Mouse (Mus musculus): ENCODE data around the gene Ruvbl2. TPM values are rescaled to one million over a fixed set of nuclear protein-coding genes. Genes with fewer than 3 reads are reported as not detected.

Gene Ruvbl2
- polyA plus RNA-seq, 1 experiment from 2014 or later: 173 TPM

DNA sequence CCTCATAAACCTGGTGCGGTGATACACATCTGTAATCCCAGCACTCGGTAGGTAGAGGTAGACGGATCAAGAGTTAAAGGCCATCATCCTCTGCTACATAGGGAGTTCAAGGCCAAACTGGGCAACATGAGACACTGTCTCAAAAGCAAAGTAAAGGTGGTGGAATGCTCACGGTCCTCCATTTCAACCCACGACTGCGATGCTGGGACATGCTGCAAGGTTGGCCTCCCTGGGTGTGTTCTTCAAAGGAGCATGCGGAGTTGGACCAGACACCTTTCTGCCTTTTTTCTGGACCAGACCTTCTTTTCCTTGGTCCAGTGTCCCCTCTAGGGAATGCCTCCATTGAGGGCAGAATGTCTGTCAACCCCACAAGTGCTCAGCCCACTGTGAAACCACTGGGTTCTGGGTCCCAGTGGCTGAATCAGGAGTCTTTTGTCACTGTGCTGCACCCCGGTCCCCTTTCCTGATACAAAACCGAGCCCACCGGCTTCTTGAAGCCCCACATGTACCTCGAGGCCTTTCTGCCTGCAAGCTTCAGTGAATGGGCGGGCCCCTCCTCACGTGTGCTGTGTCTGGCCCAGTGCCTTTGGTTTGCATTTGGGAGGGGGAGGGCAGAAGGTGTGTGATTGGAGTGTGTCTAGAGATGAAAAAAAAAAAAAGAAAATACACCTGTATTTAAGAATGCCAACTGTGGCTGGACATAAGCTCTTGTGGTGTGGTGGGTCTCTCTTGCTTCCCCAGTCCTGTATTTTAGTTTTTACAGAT lies 18.2 kb upstream of the Ruvbl2 start:
- TF ChIP-seq CTCF (IDR thresholded peaks at IDR 0.05; ENCODE audit: low read depth): no peak
- Histone ChIP-seq H3K27me3 (ENCODE audit: insufficient read depth, low read length) (no peaks in the 10 kb centered on the region), H3K27ac (ENCODE audit: low read depth) (no peak overlapping the region), H3K4me1 (ENCODE audit: insufficient read depth) (peaks cover 23% of the 10 kb centered on the region), H3K4me2 (0 out of 2 replicates have a peak overlapping the region, but pooled peaks have one; percentile 83), H3K4me3 (ENCODE audit: low read depth, low read length) (no peak overlapping the region), H3K36me3 (ENCODE audit: insufficient read depth) (peaks cover 67% of the 10 kb centered on the region), H3K9me3 (ENCODE audit: low read depth, low read length) (no peaks in the 10 kb centered on the region), H3K9ac (no peak overlapping the region)
- 71% methylated on average over 13 of the region's 13 CpGs for WGBS
- peak; percentile 24 for DNase-seq
- ATAC-seq (ENCODE audit: insufficient read depth): no peak

DNA sequence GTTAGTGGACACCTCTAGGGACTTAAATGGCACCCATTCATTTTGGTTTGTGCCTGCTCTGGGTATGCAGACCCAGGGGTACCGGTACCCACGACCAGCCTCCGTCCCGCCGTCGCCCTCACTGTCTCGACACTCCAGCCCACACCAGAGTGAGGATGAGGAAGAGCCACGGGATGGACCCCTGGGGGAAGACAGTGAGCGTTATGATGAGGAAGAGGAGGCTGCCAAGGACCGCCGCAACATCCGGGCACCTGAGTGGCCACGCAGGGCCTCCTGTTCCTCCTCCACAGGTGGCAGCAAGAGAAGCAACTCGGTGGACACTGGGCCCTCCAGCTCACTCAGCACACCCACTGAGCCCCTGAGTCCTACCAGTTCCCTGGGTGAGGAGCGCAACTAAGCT lies 17.1 kb upstream of the Ruvbl2 start:
- Histone ChIP-seq H3K36me3 (ENCODE audit: insufficient read depth) (peaks cover 71% of the 10 kb centered on the region), H3K27ac (ENCODE audit: low read depth) (no peak overlapping the region), H3K4me1 (ENCODE audit: insufficient read depth) (peaks cover 12% of the 10 kb centered on the region), H3K27me3 (ENCODE audit: insufficient read depth, low read length) (no peaks in the 10 kb centered on the region), H3K4me3 (ENCODE audit: low read depth, low read length) (no peak overlapping the region), H3K9me3 (ENCODE audit: low read depth, low read length) (no peaks in the 10 kb centered on the region), H3K4me2 (no peak overlapping the region), H3K9ac (no peak overlapping the region)
- no peak for TF ChIP-seq CTCF (IDR thresholded peaks at IDR 0.05; ENCODE audit: low read depth)
- no peak for DNase-seq
- ATAC-seq (ENCODE audit: insufficient read depth): no peak
- 84% methylated on average over 15 of the region's 15 CpGs for WGBS

DNA sequence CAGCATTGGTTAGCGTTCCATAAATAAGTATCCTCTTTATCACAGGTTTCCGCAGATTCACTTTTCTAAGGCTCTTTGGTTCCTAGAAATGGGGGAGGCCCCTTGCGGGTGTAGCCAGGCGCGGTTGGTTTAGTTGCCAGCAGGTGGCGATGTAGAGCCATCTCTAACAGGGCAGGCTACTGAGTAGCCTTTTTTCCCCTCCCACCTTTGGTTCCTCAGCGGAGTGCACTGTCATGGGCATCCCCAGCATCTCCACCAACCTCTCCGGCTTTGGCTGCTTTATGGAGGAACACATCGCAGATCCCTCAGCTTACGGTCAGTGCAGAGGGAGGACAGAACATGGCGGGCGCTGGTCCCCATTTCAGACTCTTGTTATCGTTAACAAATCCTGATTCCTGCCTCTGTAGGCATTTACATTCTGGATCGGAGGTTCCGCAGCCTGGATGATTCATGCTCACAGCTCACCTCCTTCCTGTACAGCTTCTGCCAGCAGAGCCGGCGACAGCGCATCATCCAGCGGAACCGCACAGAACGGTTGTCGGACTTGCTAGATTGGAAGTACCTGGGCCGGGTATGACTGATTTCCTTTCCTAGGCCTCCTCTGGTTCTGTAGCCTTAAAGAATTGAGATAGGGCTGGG lies 13.6 kb upstream of the Ruvbl2 start:
- no peaks in the 10 kb centered on the region for H3K9me3 ChIP-seq (ENCODE audit: low read depth, low read length)
- no peaks in the 10 kb centered on the region for H3K27me3 ChIP-seq (ENCODE audit: insufficient read depth, low read length)
- TF ChIP-seq CTCF (IDR thresholded peaks at IDR 0.05; ENCODE audit: low read depth): peak; percentile 89
- WGBS: 55% methylated on average over 23 of the region's 23 CpGs
- H3K9ac ChIP-seq: no peak overlapping the region
- peak; percentile 93 for DNase-seq
- no peak overlapping the region for H3K27ac ChIP-seq (ENCODE audit: low read depth)
- H3K4me3 ChIP-seq (ENCODE audit: low read depth, low read length): no peak overlapping the region
- ATAC-seq (ENCODE audit: insufficient read depth): peak; percentile 75
- H3K4me2 ChIP-seq: no peak overlapping the region
- H3K4me1 ChIP-seq (ENCODE audit: insufficient read depth): no peaks in the 10 kb centered on the region
- H3K36me3 ChIP-seq (ENCODE audit: insufficient read depth): peaks cover 65% of the 10 kb centered on the region

DNA sequence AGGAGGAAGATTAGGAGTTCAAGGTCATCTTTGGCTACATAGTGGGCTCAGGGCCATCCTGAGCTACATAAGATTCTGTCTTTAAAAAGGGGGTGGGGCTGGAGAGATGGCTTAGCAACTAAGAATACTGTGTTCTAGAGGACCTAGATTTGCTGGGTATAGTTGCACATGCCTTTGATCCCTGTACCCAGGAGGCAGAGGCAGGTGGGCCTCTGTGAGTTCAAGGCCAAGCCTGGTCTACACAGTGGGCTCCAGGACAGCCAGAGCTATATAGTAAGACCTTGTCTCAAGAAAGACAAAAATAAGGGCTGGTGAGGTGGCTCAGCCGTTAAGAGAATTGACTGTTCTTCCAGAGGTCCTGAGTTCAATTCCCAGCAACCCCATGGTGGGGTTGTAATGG lies 12.1 kb upstream of the Ruvbl2 start:
- ATAC-seq (ENCODE audit: insufficient read depth): no peak
- no peak overlapping the region for H3K4me2 ChIP-seq
- H3K9ac ChIP-seq: no peak overlapping the region
- H3K4me1 ChIP-seq (ENCODE audit: insufficient read depth): no peaks in the 10 kb centered on the region
- no peak for DNase-seq
- peaks cover 64% of the 10 kb centered on the region for H3K36me3 ChIP-seq (ENCODE audit: insufficient read depth)
- WGBS: 90% methylated on average over 1 of the region's 1 CpGs
- no peak overlapping the region for H3K27ac ChIP-seq (ENCODE audit: low read depth)
- H3K9me3 ChIP-seq (ENCODE audit: low read depth, low read length): no peaks in the 10 kb centered on the region
- no peak for TF ChIP-seq CTCF (IDR thresholded peaks at IDR 0.05; ENCODE audit: low read depth)
- no peak overlapping the region for H3K4me3 ChIP-seq (ENCODE audit: low read depth, low read length)
- H3K27me3 ChIP-seq (ENCODE audit: insufficient read depth, low read length): no peaks in the 10 kb centered on the region

DNA sequence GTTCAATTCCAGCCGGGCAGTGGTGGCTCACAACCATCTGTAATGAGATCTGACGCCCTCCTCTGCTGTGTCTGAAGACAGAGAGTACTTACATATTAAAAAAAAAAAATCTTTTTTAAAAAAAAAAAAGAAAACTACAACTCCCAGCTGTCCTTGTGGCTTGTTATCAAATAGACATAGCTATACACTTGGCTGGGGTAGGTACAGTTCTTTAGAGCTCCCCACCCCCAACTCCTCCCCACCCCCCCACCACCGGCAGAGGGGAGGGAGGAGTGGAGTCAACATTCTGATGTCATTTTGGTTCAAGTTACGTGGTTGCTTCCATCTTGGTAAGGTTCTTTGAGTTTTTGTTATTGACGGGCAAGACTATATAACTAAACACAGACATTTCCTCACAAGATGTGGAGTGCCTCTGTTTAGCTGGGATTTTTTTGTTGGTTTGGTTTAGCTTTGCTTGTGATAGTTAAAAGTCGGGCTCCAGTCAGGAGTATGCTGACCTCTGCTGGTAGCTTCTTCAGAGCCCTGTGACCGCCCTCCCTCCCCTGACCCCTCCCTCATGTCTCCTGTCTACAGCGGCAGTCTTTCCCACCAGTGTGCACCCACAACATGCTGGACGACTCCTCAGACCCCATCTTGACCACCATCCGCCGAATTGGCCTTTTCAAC lies 9.6 kb upstream of the Ruvbl2 start:
- Histone ChIP-seq H3K27ac (ENCODE audit: low read depth) (no peak overlapping the region), H3K4me2 (no peak overlapping the region), H3K36me3 (ENCODE audit: insufficient read depth) (peaks cover 67% of the 10 kb centered on the region), H3K9me3 (ENCODE audit: low read depth, low read length) (no peaks in the 10 kb centered on the region), H3K4me1 (ENCODE audit: insufficient read depth) (no peaks in the 10 kb centered on the region), H3K9ac (no peak overlapping the region), H3K27me3 (ENCODE audit: insufficient read depth, low read length) (no peaks in the 10 kb centered on the region), H3K4me3 (ENCODE audit: low read depth, low read length) (no peak overlapping the region)
- DNase-seq (peak; percentile 72), ATAC-seq (ENCODE audit: insufficient read depth) (0 out of 2 replicates have a peak, but pooled peaks have one; percentile 36)
- peak; percentile 39; the same call in 1 of the 2 replicates for TF ChIP-seq CTCF (IDR thresholded peaks at IDR 0.05; ENCODE audit: low read depth)
- 30% methylated on average over 11 of the region's 11 CpGs for WGBS

DNA sequence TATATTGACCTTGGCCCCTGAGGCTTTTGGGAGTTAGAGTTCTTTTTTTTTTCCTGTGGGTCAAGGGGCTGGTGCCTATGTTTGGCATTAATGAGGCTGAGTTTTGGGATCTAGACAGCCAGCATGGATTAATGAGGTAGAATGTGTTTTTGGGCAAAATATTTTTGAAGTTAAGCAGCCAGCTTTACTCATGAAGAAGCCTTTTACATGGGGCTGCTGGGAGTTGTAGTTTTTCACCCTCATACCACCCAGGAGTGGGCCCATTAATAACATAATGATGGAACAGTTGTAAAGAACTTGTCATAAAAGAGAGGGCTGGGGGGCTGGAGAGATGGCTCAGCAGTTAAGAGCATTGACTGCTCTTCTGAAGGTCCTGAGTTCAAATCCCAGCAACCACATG lies 8.7 kb upstream of the Ruvbl2 start:
- no peak for TF ChIP-seq CTCF (IDR thresholded peaks at IDR 0.05; ENCODE audit: low read depth)
- H3K36me3 ChIP-seq (ENCODE audit: insufficient read depth): peaks cover 65% of the 10 kb centered on the region
- no peak overlapping the region for H3K9ac ChIP-seq
- H3K27me3 ChIP-seq (ENCODE audit: insufficient read depth, low read length): no peaks in the 10 kb centered on the region
- H3K4me1 ChIP-seq (ENCODE audit: insufficient read depth): no peaks in the 10 kb centered on the region
- H3K27ac ChIP-seq (ENCODE audit: low read depth): no peak overlapping the region
- ATAC-seq (ENCODE audit: insufficient read depth) (no peak), DNase-seq (no peak)
- H3K4me3 ChIP-seq (ENCODE audit: low read depth, low read length): no peak overlapping the region
- H3K4me2 ChIP-seq: no peak overlapping the region
- H3K9me3 ChIP-seq (ENCODE audit: low read depth, low read length): no peaks in the 10 kb centered on the region
